Mouse (Mus musculus): ENCODE measurements at regions not wholly inside any gene's neighbourhood (a gene's known extent, or its start where the extent isn't known, plus 50 kb on each side); places are given as distances from the start of the nearest gene placed in this dataset.

- no peak for TF ChIP-seq CTCF (IDR thresholded peaks at IDR 0.05; ENCODE audit: low read depth, low read length)
- TF ChIP-seq POLR2A (IDR thresholded peaks at IDR 0.05; ENCODE audit: insufficient read depth, low read length), result no peak
Observed at GRCm38 (mm10) chr19:24606390-24606976, 50.8 kb upstream of the Pip5k1b start.
